Mouse (Mus musculus): Measurements from ENCODE around the gene Fam131c. TPM values are rescaled to one million over a fixed set of nuclear protein-coding genes. Genes with fewer than 3 reads are reported as not detected.

Gene Fam131c
- polyA plus RNA-seq, 1 experiment from 2014 or later = 0.65 TPM

- no peak overlapping the region for H3K27ac ChIP-seq
- H3K4me1 ChIP-seq (replicated peaks) = peaks cover 36% of the 10 kb centered on the region
- H3K36me3 ChIP-seq = no peaks in the 10 kb centered on the region
- no peaks in the 10 kb centered on the region for H3K9me3 ChIP-seq
- DNase-seq (ENCODE audit: low spot score) = no peak
- H3K27me3 ChIP-seq (ENCODE audit: insufficient read depth, poor library complexity, severe bottlenecking) = peaks cover 47% of the 10 kb centered on the region
- no peak overlapping the region for H3K4me3 ChIP-seq
- WGBS = 54% methylated on average over 9 of the region's 9 CpGs
Measured at GRCm38 (mm10) chr4:141420886-141421285, 52.9 kb downstream of the Fam131c start.

- Histone ChIP-seq H3K9me3 (no peaks in the 10 kb centered on the region), H3K27ac (no peak overlapping the region), H3K27me3 (ENCODE audit: insufficient read depth, poor library complexity, severe bottlenecking) (peaks cover 52% of the 10 kb centered on the region), H3K4me1 (replicated peaks) (peaks cover 41% of the 10 kb centered on the region), H3K36me3 (no peaks in the 10 kb centered on the region), H3K4me3 (no peak overlapping the region)
- no peak for DNase-seq (ENCODE audit: low spot score)
- 73% methylated on average over 14 of the region's 14 CpGs for WGBS
Measured at GRCm38 (mm10) chr4:141421423-141421822, 53.4 kb downstream of the Fam131c start.

GRCm38 (mm10) chr4:141422841-141423240 lies 54.8 kb downstream of the Fam131c start:
- H3K4me3 ChIP-seq = no peak overlapping the region
- H3K27me3 ChIP-seq (ENCODE audit: insufficient read depth, poor library complexity, severe bottlenecking) = peaks cover 65% of the 10 kb centered on the region
- no peaks in the 10 kb centered on the region for H3K9me3 ChIP-seq
- no peaks in the 10 kb centered on the region for H3K36me3 ChIP-seq
- no peak overlapping the region for H3K27ac ChIP-seq
- 81% methylated on average over 5 of the region's 5 CpGs for WGBS
- DNase-seq (ENCODE audit: low spot score) = no peak
- H3K4me1 ChIP-seq (replicated peaks) = peaks cover 46% of the 10 kb centered on the region

- Histone ChIP-seq H3K4me3 (no peak overlapping the region), H3K9me3 (no peaks in the 10 kb centered on the region), H3K27ac (no peak overlapping the region), H3K36me3 (no peaks in the 10 kb centered on the region), H3K27me3 (ENCODE audit: insufficient read depth, poor library complexity, severe bottlenecking) (peaks cover 65% of the 10 kb centered on the region), H3K4me1 (replicated peaks) (peaks cover 46% of the 10 kb centered on the region)
- 80% methylated on average over 5 of the region's 5 CpGs for whole genome bisulfite sequencing
- DNase-seq (ENCODE audit: low spot score) = no peak
Measured at GRCm38 (mm10) chr4:141423288-141423687, 55.3 kb downstream of the Fam131c start.

GRCm38 (mm10) chr4:141423691-141424431 lies 55.8 kb downstream of the Fam131c start:
- Histone ChIP-seq H3K27ac (no peak overlapping the region), H3K4me1 (replicated peaks) (peaks cover 46% of the 10 kb centered on the region), H3K4me3 (no peak overlapping the region), H3K9me3 (no peaks in the 10 kb centered on the region), H3K36me3 (no peaks in the 10 kb centered on the region), H3K27me3 (ENCODE audit: insufficient read depth, poor library complexity, severe bottlenecking) (peaks cover 65% of the 10 kb centered on the region)
- 86% methylated on average over 13 of the region's 13 CpGs for WGBS
- no peak for DNase-seq (ENCODE audit: low spot score)

- H3K36me3 ChIP-seq = no peaks in the 10 kb centered on the region
- peak; percentile 17 for DNase-seq (ENCODE audit: low spot score)
- no peaks in the 10 kb centered on the region for H3K9me3 ChIP-seq
- 4% methylated on average over 36 of the region's 36 CpGs for WGBS
- H3K27ac ChIP-seq = peak overlapping the region; percentile 25; the same call in 1 of the 2 replicates
- peaks cover 65% of the 10 kb centered on the region for H3K27me3 ChIP-seq (ENCODE audit: insufficient read depth, poor library complexity, severe bottlenecking)
- peak overlapping the region; percentile 48 for H3K4me3 ChIP-seq
- peaks cover 33% of the 10 kb centered on the region for H3K4me1 ChIP-seq (replicated peaks)
Measured at GRCm38 (mm10) chr4:141425484-141426479, 57.8 kb downstream of the Fam131c start.

- 84% methylated on average over 10 of the region's 10 CpGs for WGBS
- H3K36me3 ChIP-seq = no peaks in the 10 kb centered on the region
- H3K4me1 ChIP-seq (replicated peaks) = peaks cover 22% of the 10 kb centered on the region
- H3K27ac ChIP-seq = no peak overlapping the region
- no peaks in the 10 kb centered on the region for H3K9me3 ChIP-seq
- peaks cover 54% of the 10 kb centered on the region for H3K27me3 ChIP-seq (ENCODE audit: insufficient read depth, poor library complexity, severe bottlenecking)
- DNase-seq (ENCODE audit: low spot score) = no peak
- no peak overlapping the region for H3K4me3 ChIP-seq
Measured at GRCm38 (mm10) chr4:141426796-141427745, 59.1 kb downstream of the Fam131c start.

- no peak overlapping the region for H3K27ac ChIP-seq
- 88% methylated on average over 13 of the region's 13 CpGs for WGBS
- peaks cover 51% of the 10 kb centered on the region for H3K27me3 ChIP-seq (ENCODE audit: insufficient read depth, poor library complexity, severe bottlenecking)
- no peak overlapping the region for H3K4me3 ChIP-seq
- DNase-seq (ENCODE audit: low spot score) = no peak
- peaks cover 22% of the 10 kb centered on the region for H3K4me1 ChIP-seq (replicated peaks)
- H3K9me3 ChIP-seq = no peaks in the 10 kb centered on the region
- no peaks in the 10 kb centered on the region for H3K36me3 ChIP-seq
Measured at GRCm38 (mm10) chr4:141427921-141428320, 59.9 kb downstream of the Fam131c start.

GRCm38 (mm10) chr4:141429381-141429780 lies 61.4 kb downstream of the Fam131c start:
- peaks cover 22% of the 10 kb centered on the region for H3K4me1 ChIP-seq (replicated peaks)
- WGBS = 86% methylated on average over 6 of the region's 6 CpGs
- H3K4me3 ChIP-seq = no peak overlapping the region
- H3K9me3 ChIP-seq = no peaks in the 10 kb centered on the region
- H3K27ac ChIP-seq = no peak overlapping the region
- no peaks in the 10 kb centered on the region for H3K36me3 ChIP-seq
- DNase-seq (ENCODE audit: low spot score) = no peak
- peaks cover 41% of the 10 kb centered on the region for H3K27me3 ChIP-seq (ENCODE audit: insufficient read depth, poor library complexity, severe bottlenecking)

GRCm38 (mm10) chr4:141429847-141430246 lies 61.8 kb downstream of the Fam131c start:
- Histone ChIP-seq H3K36me3 (no peaks in the 10 kb centered on the region), H3K27ac (no peak overlapping the region), H3K4me1 (replicated peaks) (peaks cover 20% of the 10 kb centered on the region), H3K9me3 (no peaks in the 10 kb centered on the region), H3K27me3 (ENCODE audit: insufficient read depth, poor library complexity, severe bottlenecking) (peaks cover 36% of the 10 kb centered on the region), H3K4me3 (no peak overlapping the region)
- 47% methylated on average over 9 of the region's 9 CpGs for WGBS
- peak; percentile 34 for DNase-seq (ENCODE audit: low spot score)

- Histone ChIP-seq H3K27me3 (ENCODE audit: insufficient read depth, poor library complexity, severe bottlenecking) (peaks cover 25% of the 10 kb centered on the region), H3K4me1 (replicated peaks) (peaks cover 9% of the 10 kb centered on the region), H3K9me3 (no peaks in the 10 kb centered on the region), H3K27ac (no peak overlapping the region), H3K36me3 (no peaks in the 10 kb centered on the region), H3K4me3 (no peak overlapping the region)
- WGBS = 42% methylated on average over 9 of the region's 9 CpGs
- peak; percentile 64 for DNase-seq (ENCODE audit: low spot score)
Measured at GRCm38 (mm10) chr4:141430997-141431396, 63.0 kb downstream of the Fam131c start.

- Histone ChIP-seq H3K27ac (no peak overlapping the region), H3K27me3 (ENCODE audit: insufficient read depth, poor library complexity, severe bottlenecking) (peaks cover 8% of the 10 kb centered on the region; the same call in 1 of the 2 replicates), H3K4me1 (replicated peaks) (no peaks in the 10 kb centered on the region), H3K36me3 (no peaks in the 10 kb centered on the region), H3K4me3 (no peak overlapping the region), H3K9me3 (no peaks in the 10 kb centered on the region)
- 67% methylated on average over 14 of the region's 14 CpGs for WGBS
- no peak for DNase-seq (ENCODE audit: low spot score)
Measured at GRCm38 (mm10) chr4:141432666-141433065, 64.6 kb downstream of the Fam131c start.

All from hindbrain, embryonic 10.5 days (tissue).